Mouse (Mus musculus) bone marrow, adult 2 months (tissue): ENCODE measurements around the gene Wnt5a.

Experiments used
- CTCF ChIP-seq: fragments of 200-500 bp; IDR thresholded peaks from 2 replicates; pipeline ENCODE4 v1.5.1; 2011; ENCODE audit warnings: low read length, control low read depth; ENCODE audit not compliant: control insufficient read depth, insufficient read depth
- POLR2A ChIP-seq: fragments of 200-500 bp; IDR thresholded peaks from 2 replicates; pipeline ENCODE4 v1.6.1; 2011; ENCODE audit warnings: low read depth, mild to moderate bottlenecking, control low read depth, low read length, borderline replicate concordance; ENCODE audit not compliant: control insufficient read depth

DNA sequence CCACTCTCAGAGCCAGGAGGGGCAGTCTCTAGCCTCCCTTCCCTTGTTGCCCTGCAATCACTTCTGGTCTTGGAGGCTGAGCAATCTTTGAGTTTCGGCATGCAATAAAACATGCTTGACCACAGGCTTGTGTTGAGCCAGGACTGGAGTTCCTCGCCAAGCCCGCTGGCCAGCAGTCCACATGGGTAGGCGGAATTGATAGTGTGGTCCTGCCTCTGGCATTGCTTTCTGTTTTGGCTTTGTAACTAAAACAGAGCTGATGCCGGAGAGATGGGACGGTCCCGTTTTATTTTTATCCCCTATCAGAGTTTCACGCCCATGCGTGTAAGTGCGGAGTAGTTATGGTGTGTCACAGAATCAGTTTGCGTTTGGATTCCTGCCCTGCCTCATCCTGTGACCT, 28.4 kb downstream of the Wnt5a start:
- TF ChIP-seq POLR2A (no peak), CTCF (no peak)
